Mouse (Mus musculus): ENCODE results near the gene Olfr279. TPM values are rescaled to one million over a fixed set of nuclear protein-coding genes. Genes with fewer than 3 reads are reported as not detected.
"Not testable (repeated sequence)": the region's sequence is repeated elsewhere in the genome, so short reads cannot be mapped to it uniquely, and the experiment has no call there.

The Olfr279 gene
- total RNA-seq, 2 experiments from 2014 or later, result not detected

DNA sequence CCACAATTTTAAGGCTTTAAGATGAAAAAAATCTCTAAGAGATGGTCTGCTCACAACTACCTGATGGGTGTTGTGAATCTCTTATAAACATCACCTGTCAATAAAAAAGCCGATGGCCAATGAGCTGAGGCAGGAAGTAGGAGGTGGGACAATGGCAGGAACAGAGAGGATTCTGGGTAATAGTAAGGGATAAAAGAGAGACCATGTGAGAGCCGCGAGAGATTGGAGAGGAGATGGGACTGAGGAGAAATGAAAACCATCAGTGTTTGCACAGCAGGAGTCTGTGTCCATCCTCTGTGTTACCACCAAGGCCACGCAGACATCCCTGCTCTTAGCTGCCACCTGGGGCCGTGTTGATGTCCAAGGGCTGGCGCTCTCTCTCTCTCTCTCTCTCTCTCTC is 15.1 kb downstream of the Olfr279 start:
- intact Hi-C loops (cut with DNase I), result loop anchor here (10.0 kb wide), 1 partner anchor 323 kb away; no protein-coding TSS in a partner anchor
- DNase-seq (ENCODE audit: extremely low spot score in 1 of 2, low spot score in 2 of 2), result no peak

DNA sequence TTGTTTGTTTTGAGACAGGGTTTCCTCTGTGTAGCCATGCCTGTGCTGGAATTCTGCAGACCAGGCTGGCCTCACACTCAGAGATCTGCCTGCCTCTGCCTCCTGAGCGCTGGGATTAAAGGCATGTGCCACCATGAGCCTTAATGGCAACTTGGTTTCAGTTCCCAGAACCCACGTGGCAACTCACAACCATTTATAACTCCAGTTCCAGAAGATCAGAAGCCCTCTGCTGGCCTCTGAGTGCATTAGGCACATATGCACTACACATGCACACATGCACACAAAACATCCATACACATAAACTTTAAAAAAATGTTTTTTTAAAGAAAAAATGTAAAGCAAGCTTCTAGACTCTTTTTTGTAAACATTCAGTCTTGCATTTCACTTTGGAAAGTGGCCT is 17.2 kb downstream of the Olfr279 start:
- no peak for DNase-seq (ENCODE audit: extremely low spot score in 1 of 2, low spot score in 2 of 2)
- intact Hi-C loops (cut with DNase I), result loop anchor here (10.0 kb wide), 1 partner anchor 325 kb away; no protein-coding TSS in a partner anchor

DNA sequence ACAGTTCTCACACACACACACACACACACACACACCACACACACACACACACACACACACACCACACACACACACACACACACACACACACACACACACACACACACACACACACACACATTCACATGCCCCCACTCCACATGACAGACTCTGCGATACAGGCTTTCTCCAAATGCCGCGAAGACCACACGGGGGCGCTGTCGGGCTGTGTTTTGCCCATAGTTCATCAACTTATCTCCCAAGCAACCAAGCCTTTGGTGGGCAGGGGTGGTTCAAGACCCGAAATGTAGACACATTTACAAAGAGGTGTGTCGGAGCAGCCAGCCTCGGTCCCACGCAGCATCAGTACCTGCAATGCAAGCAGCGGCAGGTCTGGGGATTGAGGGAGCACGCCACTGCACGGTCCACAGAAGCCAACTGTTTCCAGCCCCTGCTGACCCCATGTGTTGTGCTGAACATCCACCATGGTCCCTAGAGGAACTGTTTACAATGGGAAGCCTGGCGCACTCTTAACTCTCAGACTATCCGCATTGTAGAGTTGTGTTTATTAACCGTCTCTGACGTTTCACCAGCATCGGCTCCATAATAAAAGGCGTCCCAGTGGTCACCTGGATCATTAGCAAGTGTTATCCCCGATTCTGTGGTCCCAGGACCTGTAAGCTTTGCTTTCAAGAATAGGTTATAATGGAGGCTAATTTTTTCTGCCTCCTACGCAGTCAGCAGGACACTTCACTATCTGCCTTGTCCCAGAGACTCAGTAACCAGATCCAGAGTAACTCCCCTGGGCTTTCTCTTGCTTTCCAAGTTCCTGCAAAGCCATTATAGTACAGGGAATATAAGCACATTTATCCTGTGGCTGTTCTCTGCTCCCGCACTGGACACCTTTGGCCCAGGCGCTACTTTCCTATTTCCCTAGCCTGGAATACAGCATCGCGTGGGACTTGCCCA is 18.5 kb downstream of the Olfr279 start:
- peak; percentile 51 to 81 for DNase-seq (ENCODE audit: extremely low spot score in 1 of 2, low spot score in 2 of 2)
- intact Hi-C loops (cut with DNase I), result no loop called here

DNA sequence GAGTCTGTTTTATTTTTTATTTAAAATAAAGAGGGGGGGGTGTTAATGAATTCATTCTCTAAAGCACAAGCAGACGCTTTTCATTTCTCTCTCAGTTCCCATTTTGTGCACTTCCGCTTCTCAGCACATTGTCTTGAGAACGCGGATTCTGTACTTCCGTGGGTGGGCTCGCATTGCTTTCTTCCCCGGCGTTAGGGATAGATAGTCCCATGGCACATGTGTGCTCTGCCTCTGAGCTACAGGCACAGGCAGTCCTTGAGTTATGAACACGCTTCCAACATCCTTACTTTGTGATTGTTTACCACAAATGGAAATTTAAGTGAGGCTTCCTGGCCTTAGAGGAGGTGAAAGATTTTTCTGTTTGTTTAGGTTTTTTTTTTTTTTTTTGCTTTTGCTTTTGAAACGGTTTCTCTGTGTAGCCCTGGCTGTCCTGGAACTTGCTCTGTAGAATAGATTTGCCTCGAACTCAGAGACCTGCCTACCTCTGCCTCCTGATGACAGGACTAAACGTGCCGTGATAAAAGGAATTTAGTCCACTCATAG is 19.3 kb downstream of the Olfr279 start:
- DNase-seq (ENCODE audit: extremely low spot score in 1 of 2, low spot score in 2 of 2), result no peak
- intact Hi-C loops (cut with DNase I), result no loop called here

DNA sequence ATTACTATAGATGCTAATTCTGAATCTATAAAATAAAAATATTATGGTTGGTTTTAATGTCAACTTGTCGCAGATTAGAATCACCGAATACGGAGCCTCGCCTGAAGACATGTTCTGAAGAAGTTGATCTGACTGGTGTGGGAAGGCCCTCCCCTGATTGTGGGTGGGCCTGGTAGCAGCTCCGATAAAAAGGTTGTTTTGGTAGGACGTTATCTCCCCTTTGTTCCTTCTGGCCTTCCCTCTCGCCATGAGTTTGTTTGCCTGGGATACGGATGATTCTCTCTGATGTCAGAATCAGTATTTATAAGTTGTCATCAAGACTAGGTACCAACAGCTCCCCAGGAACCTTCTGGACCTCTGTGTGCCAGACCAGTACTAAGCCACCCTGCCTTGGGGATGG is 20.0 kb downstream of the Olfr279 start:
- intact Hi-C loops (cut with DNase I), result no loop called here
- no peak for DNase-seq (ENCODE audit: extremely low spot score in 1 of 2, low spot score in 2 of 2)

DNA sequence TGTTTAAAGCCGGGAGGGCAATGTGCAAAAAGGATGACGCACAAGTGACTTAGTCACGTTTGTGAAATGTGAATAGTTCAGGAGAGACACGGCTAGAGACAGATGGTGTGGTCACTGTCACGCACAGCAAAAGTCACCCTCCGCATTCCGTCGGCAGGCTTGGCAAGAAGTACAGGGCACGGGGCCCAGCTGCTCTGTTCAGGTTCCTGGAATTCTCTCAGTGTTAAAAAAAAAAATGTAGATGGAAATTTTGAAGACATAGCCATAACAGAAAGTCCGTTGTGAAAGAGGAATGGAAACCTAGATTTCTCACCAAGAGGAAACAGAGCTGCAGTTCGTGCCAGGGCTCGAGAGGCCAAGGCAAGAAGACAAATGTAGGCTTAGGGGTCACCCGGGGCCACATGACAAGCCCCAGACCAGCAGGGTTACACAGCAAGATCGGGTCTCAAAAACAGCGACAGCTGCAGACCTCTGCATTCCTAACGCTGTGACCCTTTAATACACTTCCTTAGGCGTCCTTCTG is 20.7 kb downstream of the Olfr279 start:
- DNase-seq (ENCODE audit: extremely low spot score in 1 of 2, low spot score in 2 of 2), result peak in 1 of 2 experiments; percentile 60
- intact Hi-C loops (cut with DNase I), result no loop called here

DNA sequence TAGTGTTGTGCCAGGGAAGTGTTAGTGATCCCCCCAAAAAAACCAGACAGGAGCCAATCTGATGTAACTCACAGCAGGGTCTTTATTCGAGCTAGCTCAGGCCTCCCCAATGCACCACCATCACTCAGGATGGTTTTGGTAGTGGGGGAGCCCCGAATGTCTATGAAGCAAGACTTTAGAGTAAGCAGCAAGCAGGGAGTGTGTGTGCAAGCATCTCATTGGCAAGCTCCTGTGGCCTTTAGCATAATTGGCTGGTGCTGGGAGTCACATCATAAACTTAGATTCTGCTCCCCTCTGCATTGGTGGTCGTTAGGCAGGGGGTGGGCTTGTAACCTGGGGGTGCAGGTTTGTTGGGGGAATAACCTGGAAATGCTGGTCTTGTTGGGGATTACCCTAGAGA is 21.5 kb downstream of the Olfr279 start:
- DNase-seq (ENCODE audit: extremely low spot score in 1 of 2, low spot score in 2 of 2); intact Hi-C loops (cut with DNase I): not testable (repeated sequence)

DNA sequence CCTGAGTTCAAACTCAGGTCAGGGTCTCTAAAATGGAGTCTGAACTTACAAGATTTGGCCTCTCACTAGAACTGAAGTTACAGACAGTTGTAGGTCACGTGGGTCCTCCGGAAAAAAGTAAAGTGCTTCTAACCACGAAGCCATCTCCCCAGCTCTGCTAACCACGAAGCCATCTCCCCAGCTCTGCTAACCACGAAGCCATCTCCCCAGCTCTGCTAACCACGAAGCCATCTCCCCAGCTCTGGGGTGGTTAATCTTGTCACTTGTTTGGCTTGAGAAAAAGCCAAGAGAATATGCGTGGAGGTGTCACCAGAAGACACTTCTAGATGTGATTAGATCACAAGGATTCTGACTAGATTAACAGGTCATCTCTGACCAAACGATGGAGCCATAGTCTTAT is 21.9 kb downstream of the Olfr279 start:
- intact Hi-C loops (cut with DNase I), result no loop called here
- DNase-seq (ENCODE audit: extremely low spot score in 1 of 2, low spot score in 2 of 2), result no peak

DNA sequence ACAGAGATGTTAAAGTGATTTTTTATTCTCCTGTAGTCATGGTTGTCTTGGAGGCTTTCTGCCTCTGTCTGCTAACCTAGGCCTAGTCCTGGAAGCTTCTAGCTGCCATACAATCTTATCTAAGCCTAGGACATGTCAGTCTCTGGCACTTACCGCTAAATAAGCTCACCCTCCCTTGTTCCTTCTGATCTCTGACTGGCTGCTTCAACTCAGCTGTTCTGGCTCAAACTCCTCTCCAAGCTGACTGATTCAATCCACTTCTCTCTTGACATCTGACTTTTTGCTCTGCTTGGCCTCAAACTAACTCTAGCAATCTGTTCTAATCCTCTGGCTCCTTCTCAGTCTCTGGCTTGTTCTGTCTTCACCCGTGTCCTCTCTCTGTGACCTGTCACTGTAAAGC is 22.6 kb downstream of the Olfr279 start:
- DNase-seq (ENCODE audit: extremely low spot score in 1 of 2, low spot score in 2 of 2), result not testable (repeated sequence)

DNA sequence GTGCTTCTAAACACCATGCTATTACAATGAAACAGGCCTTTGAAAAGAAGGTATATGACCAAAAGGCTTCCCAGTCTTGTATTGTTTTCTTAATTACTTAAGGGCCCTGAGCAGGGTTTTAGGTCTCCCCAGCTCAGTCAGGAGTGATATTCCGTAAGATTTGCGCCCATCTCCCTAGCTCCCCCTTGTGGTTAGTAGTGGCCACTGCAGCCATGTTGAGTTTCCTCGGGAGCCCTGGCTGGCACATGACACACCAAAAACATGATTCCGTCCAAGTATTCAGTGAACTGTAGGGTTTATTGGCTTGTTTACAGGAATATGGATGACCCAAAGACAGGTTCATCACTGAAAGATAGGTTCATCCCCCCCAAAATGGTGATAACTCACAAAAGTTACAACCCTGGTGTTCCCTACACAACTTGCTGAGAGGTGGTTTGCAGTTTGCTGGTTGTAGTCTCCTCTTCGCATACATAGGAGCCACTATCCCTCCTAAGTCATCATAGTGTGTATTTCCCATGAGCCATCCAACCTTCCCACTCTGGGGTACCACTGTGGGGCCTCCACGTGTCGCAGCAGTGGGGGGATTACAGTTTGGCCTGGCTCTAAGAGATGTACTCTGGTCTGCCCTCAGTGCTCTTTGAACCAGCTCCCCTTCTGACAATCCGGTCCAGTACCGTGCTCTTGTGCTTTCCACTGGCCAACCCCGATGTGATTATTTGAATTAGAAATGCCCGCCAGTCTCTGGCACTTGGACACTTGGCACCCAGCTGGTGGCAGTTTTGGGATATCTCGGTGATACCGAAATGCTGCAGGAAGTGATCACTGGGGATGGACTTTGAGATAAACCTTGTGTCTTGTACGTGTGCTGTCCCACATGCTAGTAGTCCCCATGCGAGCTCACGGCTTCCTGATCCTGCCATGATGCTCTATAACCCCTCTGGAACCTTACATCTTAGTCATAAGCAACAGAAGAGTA is 25.5 kb downstream of the Olfr279 start:
- intact Hi-C loops (cut with DNase I), result no loop called here

More for the DNA sequence above, 22.6 kb downstream of the Olfr279 start:
- intact Hi-C loops (cut with DNase I), result not testable (repeated sequence)

DNA sequence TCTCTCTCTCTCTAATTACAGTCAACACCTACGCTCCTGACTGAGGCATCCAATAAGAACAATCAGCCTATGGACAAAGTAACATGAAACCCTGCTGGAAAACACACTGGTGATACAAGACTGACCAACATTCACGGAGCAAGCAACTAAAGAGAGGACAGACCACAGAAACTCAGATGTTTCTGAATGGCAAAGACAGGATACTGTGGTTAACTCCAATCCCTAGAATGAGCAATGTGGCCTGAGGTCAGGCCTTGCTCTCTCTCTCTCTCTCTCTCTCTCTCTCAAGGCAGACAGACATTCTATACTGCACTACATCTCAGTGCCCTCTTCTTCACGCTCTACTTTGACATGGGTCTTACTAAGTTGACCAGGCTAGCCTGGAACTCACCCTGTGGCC is 29.0 kb downstream of the Olfr279 start:
- DNase-seq (ENCODE audit: extremely low spot score in 1 of 2, low spot score in 2 of 2), result no peak
- intact Hi-C loops (cut with DNase I), result no loop called here

More for the DNA sequence above, 25.5 kb downstream of the Olfr279 start:
- DNase-seq (ENCODE audit: extremely low spot score in 1 of 2, low spot score in 2 of 2), result peak in 1 of 2 experiments; percentile 52

DNA sequence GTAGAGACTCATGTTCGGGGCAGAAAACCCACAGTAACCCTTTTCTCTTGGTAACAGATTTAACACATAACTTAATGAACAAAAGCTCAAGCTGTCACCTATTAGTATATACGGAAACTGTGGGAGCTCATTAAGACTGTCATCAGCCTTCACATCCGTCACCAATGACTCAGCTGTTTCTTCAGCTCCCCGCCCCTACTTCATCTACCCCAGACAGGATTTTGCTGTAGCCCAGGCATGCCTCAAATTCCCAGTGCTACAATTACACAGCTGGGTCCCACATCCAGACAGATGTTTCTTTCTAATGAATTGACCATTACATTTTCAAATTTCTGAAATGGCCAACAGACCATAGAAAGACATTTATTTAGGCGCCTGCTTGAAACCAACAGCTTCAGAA is 33.9 kb downstream of the Olfr279 start:
- no peak for DNase-seq (ENCODE audit: extremely low spot score in 1 of 2, low spot score in 2 of 2)
- intact Hi-C loops (cut with DNase I), result no loop called here

DNA sequence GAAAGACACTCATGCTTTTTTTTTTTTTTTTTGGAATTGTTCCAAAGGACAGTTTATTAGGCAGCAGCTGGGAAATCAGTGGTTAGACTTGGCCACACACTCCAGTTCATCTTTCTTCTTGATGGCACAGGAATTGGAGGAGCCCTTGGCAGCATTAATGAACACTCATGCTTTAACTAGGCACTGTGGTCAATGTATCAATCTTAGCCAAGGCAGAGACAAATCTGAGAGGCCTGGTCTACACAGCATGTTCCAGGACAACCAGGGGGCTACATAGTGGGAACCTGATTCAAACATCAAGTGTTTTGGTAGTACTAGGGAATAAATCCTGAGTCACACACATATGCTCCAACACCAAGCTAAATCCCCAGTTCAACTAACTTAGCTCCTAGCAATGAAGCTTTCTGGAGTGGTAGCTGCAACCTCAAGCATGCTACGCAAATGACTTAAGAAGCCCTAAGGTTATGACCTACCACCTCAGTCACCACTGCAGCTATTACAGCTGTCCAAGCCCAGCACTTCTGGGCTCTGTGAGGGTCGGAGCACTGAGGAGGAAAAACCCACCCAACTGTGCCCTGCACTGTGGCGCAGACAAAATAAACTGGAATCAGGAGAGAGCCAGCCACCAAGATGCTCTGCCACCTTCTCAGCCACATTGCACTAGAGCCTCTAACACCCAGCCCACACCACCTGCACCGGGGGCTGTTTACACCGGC is 35.0 kb downstream of the Olfr279 start:
- intact Hi-C loops (cut with DNase I), result no loop called here
- DNase-seq (ENCODE audit: extremely low spot score in 1 of 2, low spot score in 2 of 2), result no peak

DNA sequence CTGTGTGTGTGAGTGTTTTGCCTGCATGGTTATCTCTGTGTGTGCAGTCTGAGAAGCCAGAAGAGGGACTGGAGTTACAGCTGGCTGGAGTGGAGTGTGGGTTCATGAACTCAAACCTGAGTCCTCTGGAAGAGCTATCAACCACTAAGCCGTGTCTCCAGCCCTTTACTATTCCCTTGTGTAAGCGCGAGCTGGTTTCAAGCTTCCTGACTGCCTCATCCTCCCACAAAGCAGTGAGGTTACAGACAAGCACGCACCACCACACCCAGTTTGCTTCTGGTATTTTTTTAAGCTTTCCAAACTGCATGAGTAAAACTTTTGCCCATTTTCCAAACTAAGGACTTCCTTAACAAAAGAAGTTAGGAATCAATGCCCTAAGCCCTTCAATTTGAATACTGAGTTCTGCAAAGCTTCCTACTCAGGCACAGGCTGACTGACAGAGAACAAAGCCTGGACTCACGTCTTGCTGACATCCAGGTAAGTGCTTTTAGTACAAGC is 35.9 kb downstream of the Olfr279 start:
- DNase-seq (ENCODE audit: extremely low spot score in 1 of 2, low spot score in 2 of 2), result no peak
- intact Hi-C loops (cut with DNase I), result no loop called here

DNA sequence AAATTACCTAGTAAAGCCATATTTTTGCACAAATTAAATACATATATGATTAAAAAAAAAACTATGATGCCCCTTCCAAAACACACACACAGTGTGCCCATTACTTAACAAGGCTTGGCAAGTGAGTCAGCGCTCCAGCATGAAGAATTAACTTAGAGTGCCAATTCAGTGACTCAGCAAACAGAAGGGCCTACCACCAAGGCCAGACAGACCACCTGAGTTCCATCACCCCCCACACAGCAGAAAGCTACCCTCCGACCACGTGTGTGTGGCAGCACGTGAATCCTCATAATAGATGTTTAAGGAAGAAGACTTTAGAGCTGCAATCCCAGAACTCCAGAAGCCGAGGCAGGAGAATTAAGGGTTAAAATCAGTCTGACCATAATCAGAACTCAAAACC is 40.1 kb downstream of the Olfr279 start:
- DNase-seq (ENCODE audit: extremely low spot score in 1 of 2, low spot score in 2 of 2), result no peak
- intact Hi-C loops (cut with DNase I), result no loop called here

DNA sequence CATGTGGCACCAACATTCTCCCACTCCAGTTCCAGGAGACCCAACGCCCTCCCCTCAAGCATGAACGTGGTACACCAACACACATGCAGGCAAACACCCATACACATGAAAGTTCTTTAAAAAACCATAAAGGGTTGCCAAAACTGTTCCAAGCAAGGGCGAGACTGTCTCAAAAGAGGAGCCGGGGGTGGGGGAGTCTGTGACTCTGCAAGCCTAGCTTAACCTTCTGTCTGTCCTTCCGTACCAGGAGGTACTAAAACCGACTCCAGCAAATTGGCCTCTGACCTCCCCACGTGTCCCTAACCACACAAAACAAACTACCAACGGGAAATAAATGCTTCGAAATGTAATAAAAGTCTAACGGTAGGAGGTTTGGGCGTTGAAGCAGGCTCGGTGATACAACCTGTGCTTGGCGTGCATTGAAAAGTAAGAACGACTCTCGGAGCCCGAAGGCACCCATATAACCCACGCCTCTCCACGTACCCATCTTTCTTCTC is 40.9 kb downstream of the Olfr279 start:
- no peak for DNase-seq (ENCODE audit: extremely low spot score in 1 of 2, low spot score in 2 of 2)
- intact Hi-C loops (cut with DNase I), result no loop called here

DNA sequence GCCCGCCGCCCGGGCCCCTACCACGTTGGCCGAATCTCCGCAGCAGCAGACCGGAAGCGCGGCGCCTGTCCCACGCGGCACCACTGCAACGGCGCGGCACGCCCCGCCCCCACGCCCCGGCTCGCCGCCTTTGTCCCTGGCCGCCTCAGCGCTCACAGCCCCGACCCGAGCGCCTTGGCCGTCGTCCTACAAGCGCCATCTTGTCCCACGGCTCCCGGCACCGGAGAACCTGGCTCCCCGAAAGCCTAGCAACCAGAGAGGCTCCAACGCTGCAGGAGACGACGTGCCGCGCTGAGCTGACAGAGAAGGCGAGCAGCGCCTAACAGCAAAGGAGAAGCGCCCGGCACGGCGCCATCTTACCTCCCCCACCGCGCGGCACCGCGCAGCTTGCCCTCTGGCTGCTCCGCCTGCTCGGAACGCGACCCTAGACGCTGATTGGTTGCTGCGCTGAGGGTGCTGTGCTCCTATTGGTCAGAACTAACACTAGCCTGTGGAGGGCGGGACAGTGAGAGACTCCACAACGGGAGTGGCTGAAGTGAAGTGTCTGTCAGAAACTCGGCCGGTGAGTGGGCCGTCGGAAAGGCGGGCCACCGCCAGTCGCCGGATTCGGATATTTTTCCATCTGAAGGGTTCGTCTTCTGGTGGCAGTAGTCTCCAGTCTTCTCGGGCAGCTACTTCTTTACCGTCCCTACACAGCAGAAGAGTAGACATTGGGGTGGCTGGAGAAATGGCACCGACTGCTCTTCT is 41.9 kb downstream of the Olfr279 start, which contains the start of gene Kansl2:
Gene Kansl2, minus strand, starts transcription at position 384 of the 747 bp plus-strand sequence.
- intact Hi-C loops (cut with DNase I), result no loop called here
- peak; percentile 98 to 99 for DNase-seq (ENCODE audit: extremely low spot score in 1 of 2, low spot score in 2 of 2)

Data from left cerebral cortex, postnatal 10 days (tissue).